Mouse (Mus musculus): ENCODE measurements around the gene Scrn3.
A peak's percentile ranks its signal among the peaks of the same experiment; 100 is the strongest.

Gene Scrn3

GRCm38 (mm10) chr2:73275261-73276040 lies 37.0 kb upstream of the Scrn3 start:
- no peak for DNase-seq (ENCODE audit: low spot score)

DNA sequence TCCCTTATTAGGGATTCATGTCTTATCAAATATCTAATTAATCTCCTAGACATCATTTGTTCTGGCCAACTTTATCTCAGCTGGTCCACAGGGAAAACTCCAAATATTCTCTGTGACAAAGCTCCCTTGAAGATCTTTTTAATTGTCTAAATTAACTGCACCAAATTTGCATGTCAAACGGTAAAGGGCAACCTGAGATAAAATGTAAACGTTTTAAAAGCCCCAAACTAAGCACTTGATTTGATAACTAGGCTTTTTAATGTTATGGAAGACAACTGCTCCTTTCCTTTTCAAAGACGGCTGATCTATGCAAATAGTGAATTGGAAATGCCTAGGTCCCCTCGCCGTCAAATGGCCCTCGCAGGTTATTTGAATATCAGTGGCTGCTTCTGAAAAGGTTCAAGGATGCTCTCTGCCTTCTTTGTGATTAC lies 36.2 kb upstream of the Scrn3 start:
- DNase-seq (ENCODE audit: low spot score) = peak; percentile 9

DNA sequence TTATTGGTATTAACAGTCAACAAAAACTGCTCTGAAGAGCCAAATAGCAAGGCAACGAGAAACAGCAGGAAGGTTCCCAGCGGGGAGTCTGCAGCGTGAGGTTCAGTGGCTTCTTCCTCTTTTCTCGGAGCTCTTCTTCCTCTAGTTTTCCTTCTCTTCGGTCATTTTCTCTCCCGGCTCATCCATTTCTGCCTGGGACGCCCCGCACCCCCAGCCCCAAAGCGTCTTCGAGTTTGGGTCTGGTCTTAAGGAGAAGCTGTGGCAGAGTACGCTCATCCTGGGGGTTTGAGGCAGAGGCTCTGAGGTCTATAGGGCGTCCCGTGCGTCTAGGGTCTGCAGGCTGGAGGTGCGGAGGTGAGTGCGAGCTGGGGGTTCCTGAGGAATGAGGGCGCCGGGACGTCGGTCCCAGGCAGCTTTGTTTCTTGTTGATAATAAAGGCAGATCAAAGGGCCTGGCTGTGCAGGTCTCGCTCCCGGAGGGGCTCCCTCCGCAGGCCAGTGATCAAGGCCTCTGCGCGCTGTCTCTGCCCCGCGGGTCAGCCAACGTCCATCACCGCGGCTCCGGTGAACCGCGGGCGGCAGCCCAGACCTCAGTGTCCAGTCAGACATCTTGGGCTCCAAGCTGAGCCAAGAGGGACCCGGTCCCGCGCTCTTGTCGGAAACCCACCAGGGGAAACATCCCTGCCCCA lies 35.2 kb upstream of the Scrn3 start:
- DNase-seq (ENCODE audit: low spot score) = peak; percentile 44

DNA sequence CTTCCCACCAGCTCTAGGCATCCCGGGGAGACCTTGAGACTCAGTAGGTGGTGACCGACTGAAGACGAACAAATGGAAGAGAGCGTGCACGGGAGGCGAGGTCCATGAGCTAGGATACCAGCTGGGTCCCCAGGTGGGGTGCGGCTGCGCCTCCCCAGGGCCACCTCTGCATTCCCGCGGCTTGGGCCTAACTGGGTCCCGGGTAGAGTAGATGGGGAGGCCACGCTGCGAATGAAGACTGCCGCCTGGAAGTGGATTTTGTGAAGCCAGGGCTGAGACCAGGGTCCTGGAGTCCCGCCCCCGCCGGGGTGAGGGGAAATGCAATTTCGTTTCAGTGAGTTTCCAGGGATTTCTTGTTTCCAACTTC lies 34.7 kb upstream of the Scrn3 start:
- peak; percentile 8 for DNase-seq (ENCODE audit: low spot score)

DNA sequence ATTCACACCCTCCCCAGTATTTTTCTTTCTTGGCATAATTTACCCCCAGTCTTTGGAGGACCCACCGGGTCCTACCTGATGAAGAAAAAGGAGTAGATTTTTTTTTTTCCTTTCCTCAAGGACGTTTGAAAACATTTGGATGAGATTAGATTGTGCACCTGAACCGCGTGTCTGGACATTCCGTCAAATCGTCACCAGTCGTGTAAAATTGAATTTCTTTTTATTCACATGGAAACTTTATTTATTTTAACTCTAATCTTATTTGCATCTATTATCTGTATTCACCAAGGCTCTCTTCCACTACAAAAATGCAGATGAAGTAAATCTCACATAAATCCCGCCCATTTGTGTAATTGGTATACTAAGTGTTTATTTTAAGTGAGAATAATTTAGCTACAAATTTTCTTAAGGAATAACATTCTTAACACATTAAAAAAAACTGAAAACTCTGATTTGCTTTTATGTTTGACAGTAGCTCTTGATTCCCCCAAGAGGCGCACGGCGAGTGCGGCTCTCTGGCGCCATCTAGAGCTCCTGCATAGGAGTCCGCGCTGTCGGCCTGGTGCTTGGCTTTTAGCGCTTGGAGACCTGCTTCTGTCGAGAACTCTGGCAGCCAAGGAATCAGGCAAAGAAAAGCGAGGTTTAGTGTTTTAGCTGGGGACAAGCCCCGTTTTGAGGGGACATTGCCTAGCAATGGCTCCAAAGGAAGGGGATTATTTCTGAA lies 34.1 kb upstream of the Scrn3 start:
- peak; percentile 81 for DNase-seq (ENCODE audit: low spot score)

GRCm38 (mm10) chr2:73278869-73279268 lies 33.5 kb upstream of the Scrn3 start:
- no peak for DNase-seq (ENCODE audit: low spot score)

DNA sequence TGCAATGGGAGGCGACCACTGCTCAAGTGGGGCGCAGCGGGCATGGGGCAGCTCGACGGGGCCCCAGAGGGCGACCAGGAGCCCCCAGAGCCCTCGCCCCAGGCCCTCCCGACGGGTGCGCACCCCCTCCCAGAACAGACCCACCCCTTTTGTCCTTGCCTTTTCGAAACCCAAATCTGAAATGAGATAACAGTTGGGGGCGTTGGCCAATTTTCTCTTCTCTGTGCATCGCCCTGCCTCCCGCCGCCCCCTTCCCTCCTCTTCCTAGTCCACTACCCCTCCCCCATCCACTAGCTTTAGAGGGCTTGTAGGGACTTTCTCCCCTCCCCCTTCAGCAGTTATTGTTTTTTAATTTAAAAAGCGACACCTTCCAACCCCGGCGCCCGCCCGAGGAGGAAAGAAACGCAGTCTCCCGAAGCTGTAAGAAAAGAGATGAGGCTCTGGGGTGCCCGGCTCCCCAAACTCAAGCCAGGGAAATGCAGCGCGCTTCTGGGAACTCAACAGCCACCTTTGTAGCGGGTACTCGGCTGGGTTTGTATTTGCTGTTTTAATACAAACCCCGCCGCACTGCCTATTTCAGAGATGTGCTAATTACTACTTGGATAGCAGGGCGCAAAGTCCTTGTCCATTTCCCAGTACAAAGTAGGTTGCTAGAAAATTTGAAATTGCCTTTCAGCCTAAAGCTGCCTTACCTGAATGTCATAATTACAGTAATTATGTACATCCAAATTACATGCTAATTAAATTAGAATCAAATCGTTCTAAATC lies 32.9 kb upstream of the Scrn3 start:
- no peak for DNase-seq (ENCODE audit: low spot score)

DNA sequence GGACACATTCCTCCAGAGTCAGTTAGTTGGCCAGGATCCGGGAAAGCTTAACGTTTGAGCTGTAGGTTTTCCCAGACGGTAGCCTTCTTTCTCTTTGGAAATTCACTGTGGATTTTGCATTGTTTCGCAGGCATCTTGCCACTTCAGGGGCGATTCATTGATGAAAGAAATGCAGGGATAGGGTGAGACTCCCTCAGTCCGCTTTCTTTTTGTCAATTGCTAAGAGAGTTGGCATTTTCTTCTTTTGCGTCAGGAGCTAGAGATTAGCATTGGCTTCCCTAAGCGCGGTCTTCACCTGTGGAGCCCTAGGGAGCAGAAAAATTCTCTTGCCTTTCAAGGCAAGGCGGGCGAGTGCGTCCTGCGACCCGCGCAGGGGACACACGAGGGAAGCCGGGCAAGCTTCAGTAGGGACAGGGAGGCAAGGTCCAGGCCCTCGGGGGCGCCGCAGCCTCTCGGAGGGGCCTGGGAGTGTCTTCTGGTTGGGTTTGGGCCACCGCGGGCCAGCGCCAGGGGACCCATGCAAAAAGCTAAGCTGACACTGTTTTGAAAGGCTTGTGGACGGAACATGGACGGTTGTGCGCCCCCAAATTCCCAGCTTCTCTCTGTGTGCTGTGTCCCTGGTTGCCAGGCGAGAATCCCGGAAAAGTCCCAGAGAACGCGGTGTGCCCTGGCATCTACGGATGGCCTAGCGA lies 31.9 kb upstream of the Scrn3 start:
- DNase-seq (ENCODE audit: low spot score) = no peak

- no peak for DNase-seq (ENCODE audit: low spot score)
Observed at GRCm38 (mm10) chr2:73281048-73281661, 31.2 kb upstream of the Scrn3 start.

DNA sequence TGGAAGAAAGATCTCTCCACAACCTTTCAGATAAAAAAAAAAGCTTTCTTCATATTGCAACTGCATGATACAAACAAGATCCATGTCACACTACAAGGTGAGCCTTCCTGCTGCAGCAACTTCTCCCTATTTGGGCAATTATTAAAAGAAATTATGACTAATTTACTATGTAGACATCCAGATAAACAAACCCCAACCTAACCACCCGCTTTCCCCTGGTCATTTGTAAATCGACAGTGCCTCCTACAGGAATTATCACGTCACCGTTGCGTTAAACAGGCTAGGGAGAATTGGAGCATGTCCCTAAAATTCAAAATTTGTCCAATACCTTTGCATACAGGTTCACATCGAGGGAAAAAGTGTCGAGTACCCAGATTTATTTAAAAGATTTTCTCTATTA lies 30.7 kb upstream of the Scrn3 start:
- no peak for DNase-seq (ENCODE audit: low spot score)

DNA sequence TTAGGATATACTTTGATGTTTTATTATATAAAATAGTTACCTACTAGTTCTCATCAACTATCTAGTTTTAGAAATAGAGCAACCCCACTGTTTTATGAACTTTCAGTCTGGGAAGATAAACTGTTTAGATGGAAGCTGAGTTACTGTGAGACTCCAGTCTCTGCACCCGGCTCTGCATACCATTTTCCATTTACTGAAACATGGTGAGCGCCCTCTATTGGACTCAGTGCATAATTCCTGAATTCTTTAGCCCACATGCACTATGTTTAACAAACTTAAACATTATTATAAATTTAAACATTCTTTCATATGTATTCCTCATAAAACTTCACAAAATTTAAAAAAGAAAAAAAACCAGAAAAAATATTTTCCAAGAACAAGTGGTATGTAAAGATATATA lies 26.8 kb upstream of the Scrn3 start:
- DNase-seq (ENCODE audit: low spot score) = no peak

DNA sequence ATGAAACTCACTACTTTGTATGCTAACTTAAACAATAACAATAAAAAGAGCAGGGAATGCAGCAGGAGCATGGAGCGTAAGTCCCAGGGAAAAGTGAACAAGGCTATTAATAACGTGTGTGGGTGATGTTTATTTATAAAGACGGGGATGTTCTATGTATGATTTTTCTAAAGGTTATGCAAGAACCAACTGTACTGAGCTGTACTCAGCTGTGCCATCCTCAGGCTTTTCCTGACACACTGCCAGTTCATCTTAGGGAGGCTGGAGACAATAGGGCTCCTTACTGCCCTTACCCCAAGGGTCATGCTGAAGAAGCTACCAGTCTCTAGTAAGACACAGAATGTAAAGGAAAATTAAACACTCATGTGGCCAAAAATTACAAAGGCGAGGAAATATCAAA lies 21.3 kb upstream of the Scrn3 start:
- no peak for DNase-seq (ENCODE audit: low spot score)

DNA sequence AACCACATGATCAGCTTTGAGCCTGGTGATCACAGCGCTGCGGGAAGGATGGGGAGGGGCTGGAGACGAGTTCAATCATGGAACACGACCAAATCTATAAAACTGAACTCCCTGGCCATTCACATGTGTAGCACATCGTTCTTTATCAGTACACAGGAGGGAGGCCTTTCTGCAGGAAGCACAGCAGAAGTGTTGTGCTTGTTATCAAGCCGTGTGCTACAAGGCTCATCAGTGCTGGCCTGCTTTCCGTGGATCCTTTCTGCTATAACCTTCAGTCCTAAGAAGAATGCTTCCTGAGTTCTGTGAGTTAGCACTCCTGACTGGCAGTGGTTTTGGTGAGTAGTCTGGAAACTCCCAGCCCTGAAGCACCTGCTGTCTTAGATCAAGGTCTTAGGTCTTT lies 17.4 kb upstream of the Scrn3 start:
- no peak for DNase-seq (ENCODE audit: low spot score)

GRCm38 (mm10) chr2:73298154-73298553 lies 14.2 kb upstream of the Scrn3 start:
- no peak for DNase-seq (ENCODE audit: low spot score)

- no peak for DNase-seq (ENCODE audit: low spot score)
Observed at GRCm38 (mm10) chr2:73298841-73299240, 13.6 kb upstream of the Scrn3 start.

GRCm38 (mm10) chr2:73301979-73302378 lies 10.4 kb upstream of the Scrn3 start:
- DNase-seq (ENCODE audit: low spot score) = no peak

- DNase-seq (ENCODE audit: low spot score) = no peak
Observed at GRCm38 (mm10) chr2:73302722-73303121, 9.7 kb upstream of the Scrn3 start.

DNA sequence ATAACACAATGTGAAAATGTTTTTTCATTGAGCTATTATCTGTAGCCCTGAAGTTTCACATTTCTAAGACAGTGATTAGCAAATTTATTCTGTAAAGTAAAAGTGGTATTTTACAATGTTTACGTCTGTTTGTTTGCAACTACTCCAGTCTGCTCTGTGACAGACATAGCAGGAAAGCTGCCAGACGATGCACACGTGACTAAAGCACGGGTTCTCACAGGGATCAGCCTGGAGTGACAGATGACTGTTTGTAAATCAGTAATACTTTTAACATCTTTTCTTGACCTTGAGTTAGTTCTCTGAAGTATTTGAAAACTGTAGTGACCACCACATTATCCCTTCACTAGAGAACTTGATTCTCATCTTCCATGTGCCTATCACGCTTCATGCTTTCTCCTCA lies 7.9 kb upstream of the Scrn3 start:
- DNase-seq (ENCODE audit: low spot score) = no peak

GRCm38 (mm10) chr2:73306006-73306405 lies 6.4 kb upstream of the Scrn3 start:
- no peak for DNase-seq (ENCODE audit: low spot score)

GRCm38 (mm10) chr2:73313117-73313501 lies 708 bp downstream of the Scrn3 start:
- DNase-seq (ENCODE audit: low spot score) = peak; percentile 36

DNA sequence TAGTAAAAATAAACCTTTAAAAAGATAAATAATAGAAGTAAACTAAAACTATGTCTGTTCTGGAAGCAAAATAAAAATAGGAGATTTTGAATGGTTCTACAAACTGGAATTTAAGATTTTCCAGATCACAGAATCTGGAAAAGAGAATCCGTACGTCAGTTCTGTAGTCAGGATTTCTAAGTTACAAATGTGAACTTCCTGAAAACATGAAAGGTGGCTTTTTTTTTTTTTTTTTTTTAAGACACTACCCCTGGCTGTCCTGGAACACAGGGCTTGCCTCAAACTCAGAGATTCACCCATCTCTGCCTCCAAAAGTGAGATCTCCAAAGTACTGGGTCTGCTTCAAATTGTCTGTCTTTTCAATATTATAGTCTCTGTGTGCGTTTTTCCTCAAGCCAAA lies 1.9 kb downstream of the Scrn3 start:
- no peak for DNase-seq (ENCODE audit: low spot score)

Measured in yolk sac, embryonic 10.5 days (tissue).